Mouse (Mus musculus) liver, embryonic 14.5 days (tissue): ENCODE results near the gene Saxo1. TPM values are rescaled to one million over a fixed set of nuclear protein-coding genes. Genes with fewer than 3 reads are reported as not detected.

Experiments
- ATAC-seq: fragments of 200-750 bp; cut with Nextera tagmentation; 2 replicates; pipeline ENCODE4 v1.8.0; 2017; ENCODE audit warnings: moderate number of reproducible peaks, mild to moderate bottlenecking, moderate library complexity; ENCODE audit not compliant: insufficient read depth
- DNase-seq, 3 experiments: peaks; one replicate each; pipeline ENCODE4 v3.0.0-alpha.2; 2012 to 2013; ENCODE audit warnings: low read depth in 3 of 3, low spot score in 3 of 3
- H3K27ac ChIP-seq: fragments of 300-500 bp; sonication (generic); 2 replicates; pipeline ENCODE4 v1.5.1; 2014; ENCODE audit warnings: moderate library complexity, mild to moderate bottlenecking, control low read depth, inconsistent platforms
- H3K27me3 ChIP-seq: fragments of 300-500 bp; sonication (generic); 2 replicates; pipeline ENCODE4 v1.6.1; 2014; ENCODE audit warnings: mild to moderate bottlenecking, low read length, moderate library complexity; ENCODE audit not compliant: control insufficient read depth, insufficient read depth
- H3K36me3 ChIP-seq: fragments of 300-500 bp; sonication (generic); replicated peaks from 2 replicates; pipeline ENCODE4 v1.6.1; 2014; ENCODE audit warnings: low read depth; ENCODE audit not compliant: control insufficient read depth, insufficient read depth
- H3K4me1 ChIP-seq, 2 experiments: fragments of 200-500 bp in 1 of 2; fragments of 300-500 bp in 1 of 2; sonication (generic) in 1 of 2; replicated peaks; 2 replicates each; pipeline ENCODE4 v1.6.1; 2012 to 2014; ENCODE audit warnings: antibody characterized with exemption in 1 of 2, inconsistent platforms in 1 of 2, low read length in 1 of 2; ENCODE audit not compliant: control insufficient read depth in 2 of 2, insufficient read depth in 2 of 2
- H3K4me2 ChIP-seq: fragments of 300-500 bp; sonication (generic); 2 replicates; pipeline ENCODE4 v1.6.1; 2014; ENCODE audit warnings: low read depth, mild to moderate bottlenecking, control low read depth, moderate library complexity
- H3K4me3 ChIP-seq, 2 experiments: fragments of 200-500 bp in 1 of 2; fragments of 300-500 bp in 1 of 2; sonication (generic) in 1 of 2; 2 replicates each; pipeline ENCODE4 v1.5.1; 2012 to 2014; ENCODE audit warnings: low read depth in 2 of 2, low read length in 2 of 2, mild to moderate bottlenecking in 2 of 2, control low read depth in 1 of 2, inconsistent platforms in 1 of 2, moderate library complexity in 1 of 2; ENCODE audit not compliant: insufficient read depth in 1 of 2
- H3K9ac ChIP-seq: fragments of 300-500 bp; sonication (generic); replicated peaks from 2 replicates; pipeline ENCODE4 v1.6.1; 2014; ENCODE audit warnings: mild to moderate bottlenecking, control low read depth, moderate library complexity
- H3K9me3 ChIP-seq: fragments of 300-500 bp; sonication (generic); 2 replicates; pipeline ENCODE4 v1.6.1; 2016; ENCODE audit warnings: low read length, mixed read lengths; ENCODE audit not compliant: control insufficient read depth
- CTCF ChIP-seq: IDR thresholded peaks from 2 replicates; pipeline ENCODE4 v1.5.1; 2016; ENCODE audit warnings: antibody characterized with exemption, low read depth, control low read depth
- EP300 ChIP-seq: IDR thresholded peaks from 2 replicates; pipeline ENCODE4 v1.6.1; 2016; ENCODE audit warnings: antibody characterized with exemption, low read depth
- WGBS: fragments of 180-500 bp; shearing (Covaris S2); extraction: QIAGEN DNeasy Blood & Tissue Kit; methylation state at CpG from one replicate; pipeline ENCODE4 v1.1.7; 2014; ENCODE audit not compliant: insufficient replicate concordance; 5-methylcytosine and 5-hydroxymethylcytosine counted together
- polyA plus RNA-seq, 2 experiments: library from polyadenylated mRNA; depleted of rRNA in 1 of 2; stranded (reverse) in 1 of 2; unstranded in 1 of 2; fragments of >200 nt; fragmentation: Nextera tagmentation in 1 of 2; extraction: Ambion mirVana in 1 of 2; gene quantifications; 2 replicates each; pipeline versions ENCODE4 v1.2.1 to v1.2.3; 2012 to 2014

Gene Saxo1
- polyA plus RNA-seq, 2 experiments = not detected

DNA sequence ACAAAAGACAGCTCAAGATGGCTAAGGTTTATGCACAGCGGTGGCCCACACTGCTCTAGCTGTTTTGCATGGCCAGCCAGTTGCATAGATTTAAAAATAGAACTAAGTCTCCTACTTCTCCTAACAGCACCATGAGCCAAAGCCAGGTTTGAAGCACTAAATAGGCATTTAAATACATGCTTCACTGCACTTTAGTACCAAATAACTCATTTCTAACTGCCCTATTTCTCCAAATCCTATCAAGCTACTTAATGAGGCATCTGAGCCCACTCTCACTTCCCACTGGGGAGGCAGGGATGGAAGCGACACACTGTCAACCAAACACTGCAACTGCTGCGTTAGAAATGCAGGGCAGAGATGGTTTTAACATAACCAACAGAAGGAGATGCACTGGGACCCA is 14.1 kb downstream of the Saxo1 start:
- 65% methylated on average over 3 of the region's 3 CpGs for WGBS
- no peak for ATAC-seq

DNA sequence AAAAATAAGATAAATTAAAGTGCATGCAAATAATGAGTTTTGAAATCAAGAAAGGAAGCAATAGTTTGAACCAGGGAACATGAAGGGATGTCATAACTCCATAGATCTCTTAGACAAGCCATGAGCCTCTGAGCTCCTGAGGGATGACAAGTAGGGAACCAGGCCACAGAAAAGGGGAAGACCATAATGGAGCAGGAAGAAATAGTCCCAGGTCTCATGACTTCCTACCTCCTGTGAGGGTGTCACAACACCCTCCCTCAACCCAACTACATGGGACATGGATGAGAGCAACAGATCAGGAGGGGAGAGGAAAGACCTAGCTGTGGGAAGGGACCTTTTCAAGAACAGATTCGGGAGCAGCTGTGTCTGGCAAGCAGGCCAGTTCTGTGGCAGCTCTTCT is 16.6 kb downstream of the Saxo1 start:
- DNase-seq (no peak), ATAC-seq (no peak)
- 68% methylated on average over 1 of the region's 1 CpGs for WGBS
- H3K9ac ChIP-seq = no peak overlapping the region
- no peaks in the 10 kb centered on the region for H3K36me3 ChIP-seq
- no peaks in the 10 kb centered on the region for H3K27me3 ChIP-seq
- TF ChIP-seq CTCF (no peak), EP300 (no peak)
- H3K9me3 ChIP-seq = no peaks in the 10 kb centered on the region
- H3K27ac ChIP-seq = no peak overlapping the region
- no peaks in the 10 kb centered on the region for H3K4me1 ChIP-seq
- no peak overlapping the region for H3K4me3 ChIP-seq
- H3K4me2 ChIP-seq = no peak overlapping the region

More for the DNA sequence above, 14.1 kb downstream of the Saxo1 start:
- TF ChIP-seq EP300 (no peak), CTCF (no peak)
- Histone ChIP-seq H3K9ac (no peak overlapping the region), H3K27me3 (no peaks in the 10 kb centered on the region), H3K9me3 (no peaks in the 10 kb centered on the region), H3K4me2 (no peak overlapping the region), H3K4me1 (no peaks in the 10 kb centered on the region), H3K4me3 (no peak overlapping the region), H3K27ac (no peak overlapping the region), H3K36me3 (no peaks in the 10 kb centered on the region)
- no peak for DNase-seq

DNA sequence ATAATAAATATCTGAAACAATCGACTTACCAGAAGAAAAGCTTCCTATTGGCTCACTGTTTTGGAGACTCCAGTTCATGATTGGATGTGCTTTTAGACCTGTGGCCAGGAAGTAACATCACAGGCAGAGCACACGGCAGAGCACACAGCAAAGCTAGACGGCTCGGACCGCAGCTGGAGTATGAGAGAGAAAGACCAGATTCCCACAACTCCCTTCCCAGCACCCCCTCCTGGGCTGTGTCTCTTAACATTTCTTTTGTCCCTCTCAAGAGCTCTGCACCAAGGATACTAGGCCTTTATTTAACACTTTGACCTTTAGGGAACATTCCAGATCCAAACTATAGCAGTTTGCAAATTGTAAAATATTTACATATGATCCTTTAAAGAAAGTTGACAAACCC is 19.2 kb downstream of the Saxo1 start:
- Histone ChIP-seq H3K36me3 (no peaks in the 10 kb centered on the region), H3K27me3 (no peaks in the 10 kb centered on the region), H3K4me1 (no peaks in the 10 kb centered on the region), H3K27ac (no peak overlapping the region), H3K4me2 (no peak overlapping the region), H3K4me3 (no peak overlapping the region), H3K9ac (no peak overlapping the region), H3K9me3 (no peaks in the 10 kb centered on the region)
- no peak for TF ChIP-seq CTCF
- no peak for TF ChIP-seq EP300
- ATAC-seq (no peak), DNase-seq (no peak)
- 75% methylated on average over 5 of the region's 5 CpGs for WGBS

DNA sequence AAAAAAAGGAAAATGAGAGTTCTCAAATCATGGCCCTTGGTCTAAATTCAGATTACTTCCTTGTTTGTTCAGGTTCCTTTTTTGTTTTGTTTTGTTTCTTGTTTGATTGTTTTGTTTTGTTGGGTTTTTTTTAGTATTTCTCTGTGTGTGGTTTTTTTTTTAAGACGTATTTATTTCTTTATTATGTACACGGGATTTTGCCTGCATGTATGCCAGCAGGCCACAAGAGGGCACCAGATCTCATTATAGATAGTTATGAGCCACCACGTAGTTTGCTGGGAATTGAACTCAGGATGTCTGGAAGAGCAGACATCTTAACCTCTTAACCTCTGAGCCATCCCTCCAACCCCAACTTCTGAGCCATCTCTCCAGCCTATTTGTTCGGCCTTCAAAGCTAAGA is 20.2 kb downstream of the Saxo1 start:
- TF ChIP-seq EP300 (no peak), CTCF (peak; percentile 67)

DNA sequence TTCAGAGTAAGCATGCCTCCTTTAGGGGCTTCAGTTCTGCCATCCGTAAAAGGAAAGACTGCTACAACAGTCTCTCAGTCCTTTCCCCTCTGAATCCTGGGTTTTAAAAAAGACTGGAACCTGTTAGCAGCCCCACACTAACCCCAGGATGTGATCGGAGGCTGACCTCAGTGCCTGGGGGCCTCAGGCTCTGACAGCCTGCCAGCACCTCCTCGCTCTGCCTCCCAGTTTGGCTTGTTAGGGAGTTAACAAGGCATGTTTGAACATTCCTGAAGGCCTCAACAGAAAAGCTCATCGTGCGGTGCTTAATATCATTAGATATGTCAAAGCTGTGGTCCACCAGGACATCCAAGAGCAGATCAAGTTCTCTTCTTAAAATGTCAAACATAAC is 24.0 kb downstream of the Saxo1 start:
- H3K27ac ChIP-seq = no peak overlapping the region
- H3K9ac ChIP-seq = no peak overlapping the region
- no peaks in the 10 kb centered on the region for H3K9me3 ChIP-seq
- no peak overlapping the region for H3K4me3 ChIP-seq
- no peaks in the 10 kb centered on the region for H3K36me3 ChIP-seq
- no peak for ATAC-seq
- no peaks in the 10 kb centered on the region for H3K27me3 ChIP-seq
- no peak for DNase-seq
- H3K4me2 ChIP-seq = no peak overlapping the region
- no peaks in the 10 kb centered on the region for H3K4me1 ChIP-seq
- WGBS = 62% methylated on average over 5 of the region's 5 CpGs
- TF ChIP-seq CTCF = no peak
- TF ChIP-seq EP300 = no peak

More for the DNA sequence above, 20.2 kb downstream of the Saxo1 start:
- Histone ChIP-seq H3K27me3 (no peaks in the 10 kb centered on the region), H3K4me2 (no peak overlapping the region), H3K9ac (no peak overlapping the region), H3K36me3 (no peaks in the 10 kb centered on the region), H3K27ac (no peak overlapping the region), H3K9me3 (no peaks in the 10 kb centered on the region), H3K4me1 (no peaks in the 10 kb centered on the region), H3K4me3 (no peak overlapping the region)
- ATAC-seq (no peak), DNase-seq (peak; percentile 11 to 37 (median 15))
- 15% methylated on average over 4 of the region's 4 CpGs for WGBS
